Mouse (Mus musculus) left cerebral cortex, postnatal 36 days (tissue): ENCODE results near the gene Cox7a1. TPM values are rescaled to one million over a fixed set of nuclear protein-coding genes. Genes with fewer than 3 reads are reported as not detected.
A peak's percentile ranks its signal among the peaks of the same experiment; 100 is the strongest.
"Not testable (repeated sequence)": the region's sequence is repeated elsewhere in the genome, so short reads cannot be mapped to it uniquely, and the experiment has no call there.

Experiments used
- DNase-seq, 2 experiments: peaks; one replicate each; pipeline ENCODE4 v3.0.0; 2021 to 2022; ENCODE audit warnings: low spot score in 2 of 2, mixed read lengths in 1 of 2
- intact Hi-C: fragments of 180-260 bp; cut with DNase I; formaldehyde crosslinking; loops from one replicate; pipeline ENCODE4 v1.15.1; 2025
- total RNA-seq, 2 experiments: library from RNA; stranded (reverse); gene quantifications; 2 replicates each; pipeline ENCODE4 v1.2.3; 2021

The Cox7a1 gene
- 1 to 10 TPM; 5.8 to 6.0 TPM for total RNA-seq

- intact Hi-C loops: no loop called here
- peak; percentile 33 to 57 for DNase-seq
Measured at GRCm38 (mm10) chr7:30183879-30184289, at the start of gene Cox7a1. Cox7a1 (plus strand) TSS chr7:30184144.

DNA sequence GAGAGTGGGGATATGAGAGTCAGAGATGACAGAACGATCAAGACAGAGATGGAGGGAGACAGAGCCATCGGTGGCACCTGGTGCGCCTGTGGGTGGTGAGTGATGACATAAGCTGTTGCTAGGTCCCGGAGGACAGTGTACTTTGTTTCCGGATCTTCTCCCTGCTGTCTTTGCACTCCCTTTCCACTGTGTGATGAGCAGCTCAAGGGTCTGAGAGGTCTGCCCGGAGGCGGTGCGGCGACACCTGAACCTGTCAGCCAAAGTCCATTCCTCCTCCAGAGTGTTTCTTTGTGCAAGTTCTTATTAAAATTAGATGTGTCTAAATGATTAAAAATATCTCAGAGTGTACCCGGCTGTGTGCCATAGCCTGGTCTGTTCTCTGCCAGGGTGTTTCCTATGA lies 47.1 kb upstream of the Cox7a1 start:
- DNase-seq: peak in 1 of 2 experiments; percentile 15

GRCm38 (mm10) chr7:30143170-30143554 lies 40.8 kb upstream of the Cox7a1 start:
- intact Hi-C loops: no loop called here

More for the DNA sequence above, 47.1 kb upstream of the Cox7a1 start:
- intact Hi-C loops: no loop called here

DNA sequence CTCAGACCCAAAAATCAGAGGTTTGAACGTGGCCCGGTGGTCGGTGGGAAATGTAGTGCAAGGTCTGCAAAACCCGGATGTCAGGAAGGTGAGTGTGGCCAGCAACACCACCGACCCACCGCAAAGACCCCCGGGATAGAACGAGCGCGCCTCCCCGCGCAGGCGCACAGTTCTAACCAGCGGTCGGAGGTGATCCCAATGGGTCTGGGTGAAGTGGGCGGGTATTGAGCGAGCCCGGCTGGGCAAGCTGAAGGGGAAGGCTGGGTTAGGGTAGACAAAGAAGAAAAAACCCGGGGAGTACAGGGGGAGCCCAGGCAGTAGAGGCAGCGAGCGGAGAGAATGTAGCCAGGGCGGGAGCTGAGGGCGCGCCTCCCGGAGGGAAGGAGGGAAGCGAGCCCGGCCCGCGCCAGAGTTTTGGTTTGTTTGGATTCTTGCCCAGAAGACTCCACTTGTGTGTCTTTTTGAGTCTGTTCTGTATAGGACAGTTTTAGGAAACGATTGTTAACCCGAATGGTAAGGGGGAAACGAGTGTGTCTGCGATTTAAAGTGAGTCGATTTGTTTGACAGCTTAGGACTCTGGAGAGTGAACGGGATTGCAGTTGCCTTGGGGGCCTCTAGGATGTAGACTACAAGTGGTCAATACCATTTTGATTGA lies 40.3 kb upstream of the Cox7a1 start:
- DNase-seq: peak; percentile 69 to 71
- intact Hi-C loops: no loop called here

More at GRCm38 (mm10) chr7:30143170-30143554, 40.8 kb upstream of the Cox7a1 start:
- no peak for DNase-seq

DNA sequence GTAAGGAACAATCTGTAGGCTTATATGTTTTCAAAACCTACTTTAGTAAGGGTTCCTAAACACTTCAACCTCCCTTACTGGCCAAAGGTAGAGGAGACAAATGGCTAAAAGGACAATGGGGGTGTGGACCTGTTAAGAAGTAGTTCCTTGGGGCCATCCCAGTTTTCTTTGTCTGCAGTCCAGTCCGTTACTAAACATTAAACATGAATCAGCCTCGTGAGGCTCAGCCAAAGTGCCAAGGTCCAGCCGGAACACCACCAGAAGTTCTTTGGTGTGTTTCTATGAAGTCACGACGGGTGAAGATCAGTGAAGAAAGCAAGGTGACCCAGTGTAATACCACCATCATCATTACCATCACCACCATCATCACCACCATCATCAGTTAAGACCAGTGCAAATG lies 36.9 kb upstream of the Cox7a1 start:
- no peak for DNase-seq
- intact Hi-C loops: no loop called here

- intact Hi-C loops: no loop called here
- DNase-seq: no peak
Measured at GRCm38 (mm10) chr7:30154040-30154439, 29.9 kb upstream of the Cox7a1 start.

- intact Hi-C loops: no loop called here
- no peak for DNase-seq
Measured at GRCm38 (mm10) chr7:30155507-30155906, 28.4 kb upstream of the Cox7a1 start.

GRCm38 (mm10) chr7:30163113-30163512 lies 20.8 kb upstream of the Cox7a1 start:
- no peak for DNase-seq
- intact Hi-C loops: no loop called here

GRCm38 (mm10) chr7:30164745-30165144 lies 19.2 kb upstream of the Cox7a1 start:
- intact Hi-C loops: no loop called here
- DNase-seq: no peak

DNA sequence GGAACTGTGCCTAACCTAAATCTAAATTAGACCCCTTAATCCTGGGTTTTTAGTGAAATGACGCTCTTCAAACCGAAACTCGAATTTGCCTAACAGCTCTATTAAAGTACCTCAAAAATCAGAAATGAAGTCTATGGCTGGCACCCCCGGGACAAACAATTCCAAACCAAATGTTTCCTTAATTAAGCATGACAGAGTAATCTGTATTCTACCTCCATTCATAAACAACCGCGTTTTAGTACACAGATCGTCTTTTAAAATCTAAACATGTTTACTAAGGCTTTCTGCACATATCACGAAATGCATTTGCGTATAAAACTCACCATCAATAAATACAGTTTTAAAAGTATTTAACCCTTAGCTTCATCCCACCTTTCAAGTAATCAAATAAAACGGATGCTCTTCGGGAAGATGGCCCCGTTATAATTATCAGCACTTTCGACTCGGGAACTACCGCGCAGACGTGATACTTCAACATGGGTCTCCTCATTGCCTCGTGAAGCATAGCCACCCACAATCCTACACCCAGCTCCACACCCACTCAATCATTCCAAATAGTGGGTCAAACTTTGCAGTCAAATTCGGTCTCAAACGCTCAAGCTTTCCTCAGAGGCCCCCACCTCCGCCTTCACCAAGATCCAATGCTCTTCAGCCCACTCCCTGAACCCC lies 14.9 kb upstream of the Cox7a1 start:
- DNase-seq: no peak
- intact Hi-C loops: loop anchor here (2.0 kb wide), 1 partner anchor 74 kb away; the partner anchor contains the start of gene Zfp260

- DNase-seq: peak; percentile 93 to 94
- intact Hi-C loops: loop anchor here (2.0 kb wide), 1 partner anchor 75 kb away; the partner anchor contains the start of gene Zfp260
Measured at GRCm38 (mm10) chr7:30169583-30170282, 14.2 kb upstream of the Cox7a1 start, which contains the start of gene Zfp146. Zfp146 (minus strand) TSS chr7:30169750.

DNA sequence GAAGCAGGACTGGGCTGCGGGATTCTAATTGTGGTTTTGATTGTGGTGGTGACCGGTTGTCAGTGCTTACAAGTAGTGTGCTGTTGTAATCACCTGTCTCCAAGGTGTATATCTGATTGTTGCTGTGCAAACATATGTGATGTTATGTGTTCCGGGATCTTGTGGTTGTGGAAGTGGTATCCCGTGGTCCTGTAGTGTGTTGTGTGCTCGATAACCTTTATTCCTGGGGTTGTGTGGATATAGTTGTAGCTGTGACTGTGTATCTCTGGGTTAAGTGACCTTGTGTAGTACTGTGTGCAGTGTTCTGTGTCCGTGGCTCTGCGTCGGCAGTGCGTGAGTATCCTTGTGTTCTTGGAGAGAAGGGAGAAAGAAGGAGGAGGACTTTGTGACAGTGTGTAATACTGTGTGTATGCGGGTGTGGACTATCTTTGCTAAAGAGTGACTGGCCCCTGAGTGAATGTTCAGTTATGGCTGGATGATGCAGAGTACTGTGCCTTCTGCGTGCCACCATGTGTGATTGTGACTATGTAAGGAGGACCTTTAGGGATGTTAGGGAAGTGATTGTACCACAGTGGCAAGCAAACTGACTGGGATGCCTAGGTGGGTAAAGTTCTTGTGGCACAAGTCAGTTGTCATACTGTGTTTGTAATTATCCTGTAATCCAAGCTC lies 13.5 kb upstream of the Cox7a1 start:
- intact Hi-C loops: no loop called here
- DNase-seq: no peak

DNA sequence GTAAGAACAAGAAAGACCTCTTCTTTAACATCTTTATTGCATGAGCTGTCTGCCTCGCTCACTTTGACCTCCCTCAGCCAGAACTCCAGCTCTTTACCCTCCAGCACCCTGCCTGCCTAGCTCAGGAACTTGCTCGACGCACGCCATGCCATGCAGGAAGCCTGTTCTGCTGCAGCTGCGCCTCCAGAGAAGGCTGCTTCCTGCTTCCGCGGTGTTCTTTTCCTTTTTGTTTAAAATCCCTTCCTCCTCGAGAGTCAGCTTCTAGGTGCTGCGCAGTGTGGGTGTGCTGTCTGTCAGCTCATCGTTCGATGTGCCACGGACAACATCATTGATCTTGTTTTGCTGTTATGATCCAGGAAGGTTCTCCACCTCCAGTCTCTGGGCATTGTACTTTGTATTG lies 7.5 kb upstream of the Cox7a1 start:
- DNase-seq: no peak
- intact Hi-C loops: no loop called here

DNA sequence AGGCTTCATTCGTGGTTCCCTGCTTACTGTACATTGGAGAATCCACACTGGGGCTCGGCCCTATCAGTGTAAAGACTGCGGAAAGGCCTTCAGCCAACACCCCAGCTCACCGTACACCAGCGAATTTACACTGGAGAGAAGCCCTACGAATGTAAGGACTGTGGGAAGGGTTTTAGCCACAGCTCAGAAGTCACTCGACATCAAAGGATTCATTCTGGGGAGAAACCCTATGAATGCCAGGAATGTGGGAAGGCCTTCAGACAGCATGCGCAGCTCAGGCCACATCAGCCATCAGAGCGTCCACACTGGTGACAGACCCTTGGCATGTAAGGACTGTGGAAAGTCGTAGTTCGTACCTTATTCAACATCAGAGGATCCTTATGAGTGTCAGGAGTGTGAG lies 5.7 kb upstream of the Cox7a1 start:
- intact Hi-C loops: no loop called here
- no peak for DNase-seq

- intact Hi-C loops: loop anchor here (2.0 kb wide), 2 partner anchors 23 to 35 kb away; no protein-coding TSS in a partner anchor
- DNase-seq: peak; percentile 54 to 69
Measured at GRCm38 (mm10) chr7:30181308-30181707, 2.6 kb upstream of the Cox7a1 start.

DNA sequence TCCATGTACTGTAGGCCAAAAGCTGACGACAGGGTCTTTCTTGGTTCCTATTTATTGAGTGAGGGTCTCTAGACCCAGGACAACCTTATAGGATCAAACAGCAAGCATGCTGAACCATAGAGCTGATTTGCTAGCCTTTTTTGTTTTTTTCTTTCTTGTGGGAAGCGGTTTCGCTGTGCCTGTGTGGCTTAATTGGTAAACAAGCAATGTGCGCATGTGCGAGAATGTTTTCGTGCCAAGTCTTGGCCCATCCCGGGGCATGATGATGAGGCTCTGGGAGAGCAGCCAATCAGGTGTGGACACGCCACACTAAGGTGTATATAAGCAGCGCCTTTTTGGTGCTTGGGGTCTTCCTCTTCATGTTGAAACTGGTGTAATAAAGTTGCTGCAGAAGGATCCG lies 2.0 kb upstream of the Cox7a1 start:
- intact Hi-C loops: loop anchor here (2.0 kb wide), 2 partner anchors 23 to 35 kb away; no protein-coding TSS in a partner anchor
- not testable (repeated sequence) for DNase-seq

DNA sequence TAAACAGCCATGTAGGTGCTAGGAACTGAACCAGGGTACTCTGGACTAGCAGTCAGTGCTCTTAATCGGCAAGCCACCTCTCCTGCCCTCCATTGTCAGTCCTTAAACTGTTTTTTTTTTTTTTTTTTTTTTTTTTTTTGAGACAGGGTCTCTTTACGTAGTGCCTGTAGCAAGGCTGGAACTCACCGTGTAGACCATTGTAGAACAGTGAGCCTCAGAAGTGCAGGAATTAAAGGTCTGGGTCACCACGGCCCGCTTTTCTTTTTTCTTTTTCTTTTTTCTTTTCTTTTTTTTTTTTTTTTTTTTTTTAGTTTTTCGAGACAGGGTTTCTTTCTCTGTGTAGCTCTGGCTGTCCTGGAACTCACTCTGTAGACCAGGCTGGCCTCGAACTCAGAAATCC lies 755 bp upstream of the Cox7a1 start:
- DNase-seq, intact Hi-C loops: not testable (repeated sequence)

DNA sequence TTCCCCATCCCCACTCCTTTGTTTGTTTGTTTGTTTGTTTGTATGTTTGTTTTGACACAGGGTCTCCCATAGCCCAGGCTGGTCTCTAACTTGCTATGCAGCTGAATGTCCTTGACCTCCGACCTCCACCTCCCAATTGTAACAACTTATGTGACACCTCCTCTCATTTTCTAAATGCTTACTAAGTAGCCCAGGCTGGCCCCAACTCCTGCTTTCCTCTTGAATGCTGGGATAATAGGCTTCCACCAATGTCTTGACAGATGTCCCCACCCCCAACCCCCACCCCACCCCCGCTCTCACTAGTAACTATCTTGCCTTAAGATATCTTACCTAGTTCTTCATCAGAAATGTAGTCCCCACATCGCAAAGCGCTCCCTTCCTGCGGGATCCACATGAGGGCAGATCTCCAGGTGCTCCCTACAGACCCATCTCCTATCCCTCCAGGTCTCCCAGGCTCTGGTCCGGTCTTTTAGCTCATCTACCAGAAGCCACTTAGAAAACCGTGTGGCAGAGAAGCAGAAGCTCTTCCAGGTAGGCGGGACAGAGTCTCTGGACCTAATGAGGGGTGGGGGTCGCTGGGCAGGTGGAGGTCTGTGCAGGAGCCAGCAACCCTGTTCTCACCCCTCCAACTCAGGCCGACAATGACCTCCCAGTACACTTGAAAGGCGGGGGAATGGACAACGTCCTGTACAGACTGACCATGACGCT lies 851 bp downstream of the Cox7a1 start:
- DNase-seq: no peak
- intact Hi-C loops: no loop called here
